Mouse (Mus musculus): ENCODE measurements around the gene Wbp2. TPM values are rescaled to one million over a fixed set of nuclear protein-coding genes. Genes with fewer than 3 reads are reported as not detected.
A peak's percentile ranks its signal among the peaks of the same experiment; 100 is the strongest.

The Wbp2 gene
- polyA plus RNA-seq, 1 experiment from 2014 or later = 132 TPM

- Histone ChIP-seq H3K9ac (replicated peaks) (no peak overlapping the region), H3K27me3 (peaks cover 70% of the 10 kb centered on the region), H3K9me3 (no peaks in the 10 kb centered on the region), H3K36me3 (no peaks in the 10 kb centered on the region), H3K27ac (no peak overlapping the region), H3K4me1 (replicated peaks) (peaks cover 51% of the 10 kb centered on the region), H3K4me2 (replicated peaks) (no peak overlapping the region), H3K4me3 (replicated peaks) (no peak overlapping the region)
- 9% methylated on average over 19 of the region's 19 CpGs for WGBS
- ATAC-seq = no peak; the same call in 1 of the 2 replicates
These were observed 21.0 kb upstream of the Wbp2 start for GRCm38 (mm10) chr11:116107777-116108285.

GRCm38 (mm10) chr11:116106963-116107776, 20.4 kb upstream of the Wbp2 start:
- Histone ChIP-seq H3K4me3 (replicated peaks) (no peak overlapping the region), H3K27ac (no peak overlapping the region), H3K27me3 (peaks cover 69% of the 10 kb centered on the region), H3K36me3 (no peaks in the 10 kb centered on the region), H3K4me1 (replicated peaks) (peaks cover 54% of the 10 kb centered on the region), H3K9me3 (no peaks in the 10 kb centered on the region), H3K9ac (replicated peaks) (0 out of 2 replicates have a peak overlapping the region, but pooled peaks have one; percentile 10), H3K4me2 (replicated peaks) (no peak overlapping the region)
- 14% methylated on average over 13 of the region's 14 CpGs for WGBS
- no peak for ATAC-seq

- Histone ChIP-seq H3K27ac (no peak overlapping the region), H3K4me1 (replicated peaks) (peaks cover 59% of the 10 kb centered on the region), H3K9ac (replicated peaks) (no peak overlapping the region), H3K4me3 (replicated peaks) (no peak overlapping the region), H3K4me2 (replicated peaks) (peak overlapping the region; percentile 25), H3K9me3 (no peaks in the 10 kb centered on the region), H3K27me3 (peaks cover 61% of the 10 kb centered on the region), H3K36me3 (no peaks in the 10 kb centered on the region)
- WGBS = 18% methylated on average over 32 of the region's 32 CpGs
- no peak for ATAC-seq
These were observed 19.6 kb upstream of the Wbp2 start for GRCm38 (mm10) chr11:116106154-116106962.

- H3K27ac ChIP-seq = no peak overlapping the region
- H3K36me3 ChIP-seq = no peaks in the 10 kb centered on the region
- WGBS = 95% methylated on average over 2 of the region's 2 CpGs
- H3K9me3 ChIP-seq = no peaks in the 10 kb centered on the region
- H3K4me2 ChIP-seq (replicated peaks) = no peak overlapping the region
- no peak overlapping the region for H3K4me3 ChIP-seq (replicated peaks)
- ATAC-seq = no peak
- H3K27me3 ChIP-seq = peaks cover 48% of the 10 kb centered on the region
- peaks cover 57% of the 10 kb centered on the region for H3K4me1 ChIP-seq (replicated peaks)
- no peak overlapping the region for H3K9ac ChIP-seq (replicated peaks)
These were observed 18.3 kb upstream of the Wbp2 start for GRCm38 (mm10) chr11:116105065-116105464.

GRCm38 (mm10) chr11:116104006-116104646, 17.3 kb upstream of the Wbp2 start:
- 0 out of 2 replicates have a peak, but pooled peaks have one; percentile 19 for ATAC-seq
- 47% methylated on average over 14 of the region's 14 CpGs for WGBS
- Histone ChIP-seq H3K9me3 (no peaks in the 10 kb centered on the region), H3K36me3 (no peaks in the 10 kb centered on the region), H3K4me2 (replicated peaks) (no peak overlapping the region), H3K27me3 (peaks cover 39% of the 10 kb centered on the region), H3K4me3 (replicated peaks) (no peak overlapping the region), H3K4me1 (replicated peaks) (peaks cover 48% of the 10 kb centered on the region), H3K27ac (no peak overlapping the region), H3K9ac (replicated peaks) (no peak overlapping the region)

GRCm38 (mm10) chr11:116103572-116103971, 16.8 kb upstream of the Wbp2 start:
- Histone ChIP-seq H3K9me3 (no peaks in the 10 kb centered on the region), H3K4me1 (replicated peaks) (peaks cover 43% of the 10 kb centered on the region), H3K36me3 (no peaks in the 10 kb centered on the region), H3K9ac (replicated peaks) (no peak overlapping the region), H3K27me3 (peaks cover 33% of the 10 kb centered on the region), H3K27ac (no peak overlapping the region), H3K4me3 (replicated peaks) (no peak overlapping the region), H3K4me2 (replicated peaks) (no peak overlapping the region)
- ATAC-seq = no peak
- WGBS = 87% methylated on average over 11 of the region's 12 CpGs

GRCm38 (mm10) chr11:116102472-116102871, 15.7 kb upstream of the Wbp2 start:
- no peak overlapping the region for H3K4me3 ChIP-seq (replicated peaks)
- H3K36me3 ChIP-seq = no peaks in the 10 kb centered on the region
- peaks cover 22% of the 10 kb centered on the region for H3K27me3 ChIP-seq
- no peak overlapping the region; the same call in 1 of the 2 replicates for H3K9ac ChIP-seq (replicated peaks)
- H3K4me1 ChIP-seq (replicated peaks) = peaks cover 34% of the 10 kb centered on the region
- peak overlapping the region; percentile 76 for H3K27ac ChIP-seq
- no peaks in the 10 kb centered on the region for H3K9me3 ChIP-seq
- ATAC-seq = peak; percentile 43; the same call in 1 of the 2 replicates
- H3K4me2 ChIP-seq (replicated peaks) = no peak overlapping the region
- 61% methylated on average over 3 of the region's 4 CpGs for WGBS

GRCm38 (mm10) chr11:116101931-116102381, 15.2 kb upstream of the Wbp2 start:
- Histone ChIP-seq H3K27me3 (peaks cover 17% of the 10 kb centered on the region), H3K4me3 (replicated peaks) (no peak overlapping the region), H3K9ac (replicated peaks) (peak overlapping the region; percentile 41; the same call in 1 of the 2 replicates), H3K9me3 (no peaks in the 10 kb centered on the region), H3K36me3 (no peaks in the 10 kb centered on the region), H3K4me2 (replicated peaks) (no peak overlapping the region), H3K27ac (peak overlapping the region; percentile 76), H3K4me1 (replicated peaks) (peaks cover 29% of the 10 kb centered on the region)
- ATAC-seq = peak; percentile 66; the same call in 1 of the 2 replicates
- WGBS = 44% methylated on average over 11 of the region's 11 CpGs

GRCm38 (mm10) chr11:116100839-116101238, 14.0 kb upstream of the Wbp2 start:
- Histone ChIP-seq H3K36me3 (no peaks in the 10 kb centered on the region), H3K27ac (no peak overlapping the region), H3K4me3 (replicated peaks) (no peak overlapping the region), H3K4me2 (replicated peaks) (no peak overlapping the region), H3K4me1 (replicated peaks) (peaks cover 20% of the 10 kb centered on the region), H3K9me3 (no peaks in the 10 kb centered on the region), H3K27me3 (peaks cover 6% of the 10 kb centered on the region), H3K9ac (replicated peaks) (no peak overlapping the region)
- no peak for ATAC-seq
- 84% methylated on average over 7 of the region's 7 CpGs for WGBS

- Histone ChIP-seq H3K4me1 (replicated peaks) (peaks cover 20% of the 10 kb centered on the region), H3K4me2 (replicated peaks) (no peak overlapping the region), H3K27ac (no peak overlapping the region), H3K36me3 (no peaks in the 10 kb centered on the region), H3K9ac (replicated peaks) (no peak overlapping the region), H3K4me3 (replicated peaks) (no peak overlapping the region), H3K27me3 (peaks cover 1% of the 10 kb centered on the region), H3K9me3 (no peaks in the 10 kb centered on the region)
- 86% methylated on average over 6 of the region's 6 CpGs for WGBS
- ATAC-seq = no peak
These were observed 13.6 kb upstream of the Wbp2 start for GRCm38 (mm10) chr11:116100385-116100784.

GRCm38 (mm10) chr11:116099462-116099861, 12.7 kb upstream of the Wbp2 start:
- ATAC-seq = no peak
- Histone ChIP-seq H3K9me3 (no peaks in the 10 kb centered on the region), H3K27me3 (no peaks in the 10 kb centered on the region), H3K9ac (replicated peaks) (no peak overlapping the region), H3K4me3 (replicated peaks) (no peak overlapping the region), H3K4me1 (replicated peaks) (peaks cover 18% of the 10 kb centered on the region), H3K27ac (no peak overlapping the region), H3K4me2 (replicated peaks) (no peak overlapping the region), H3K36me3 (no peaks in the 10 kb centered on the region)
- WGBS = 92% methylated on average over 6 of the region's 6 CpGs

Data from midbrain, embryonic 13.5 days (tissue).